Mouse (Mus musculus) lung, adult 2 months (tissue): ENCODE data around the gene Ogn.

Experiments used
- CTCF ChIP-seq: fragments of 200-500 bp; IDR thresholded peaks from 2 replicates; pipeline ENCODE4 v1.5.1; 2011; ENCODE audit warnings: mild to moderate bottlenecking, low read length, control low read depth; ENCODE audit not compliant: insufficient read depth
- POLR2A ChIP-seq: fragments of 200-500 bp; IDR thresholded peaks from 2 replicates; pipeline ENCODE4 v1.6.1; 2011; ENCODE audit warnings: low read depth, mild to moderate bottlenecking, control low read depth, low read length, borderline replicate concordance; ENCODE audit errors: extremely low read depth

DNA sequence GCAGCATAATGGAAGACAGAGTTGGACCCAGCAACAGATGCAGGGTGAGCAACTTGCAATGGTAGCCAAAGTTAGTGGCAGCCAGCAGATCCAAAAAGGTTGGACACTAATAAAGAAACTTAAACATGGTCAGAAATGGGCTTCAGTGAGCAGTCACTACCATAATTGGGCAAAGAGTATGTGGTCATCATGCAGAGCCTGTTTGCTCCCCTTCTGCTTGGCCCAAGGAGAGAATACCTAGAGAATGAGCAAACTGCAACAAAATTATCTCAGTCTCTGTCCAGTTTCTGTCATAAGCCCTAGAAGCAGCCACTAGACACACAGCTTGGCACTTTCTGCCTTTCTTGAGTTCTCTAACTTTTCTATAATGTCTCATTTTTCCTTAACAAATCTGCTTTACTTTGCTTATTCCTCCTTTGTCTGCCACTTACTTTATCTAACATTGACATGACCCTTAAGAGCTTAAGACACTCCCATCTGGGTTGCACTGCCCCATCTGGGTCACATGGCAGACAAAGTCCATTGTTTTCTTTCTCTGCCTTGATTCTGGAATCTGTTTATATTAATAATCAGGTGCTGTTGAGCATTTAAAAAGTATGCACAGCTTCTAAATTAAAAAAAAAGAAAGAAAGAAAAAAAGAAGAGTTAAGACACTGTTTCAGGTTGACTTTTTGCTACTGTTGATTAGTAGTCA, 36.0 kb downstream of the Ogn start:
- no peak for TF ChIP-seq CTCF
- TF ChIP-seq POLR2A, result no peak
